Mouse (Mus musculus): Measurements from ENCODE around the gene Tmem200c. TPM values are rescaled to one million over a fixed set of nuclear protein-coding genes. Genes with fewer than 3 reads are reported as not detected.
A peak's percentile ranks its signal among the peaks of the same experiment; 100 is the strongest.

Gene Tmem200c
- polyA plus RNA-seq, 1 experiment from 2014 or later: 2.8 TPM

- Histone ChIP-seq H3K4me3 (no peak overlapping the region), H3K36me3 (no peaks in the 10 kb centered on the region), H3K9me3 (no peaks in the 10 kb centered on the region), H3K9ac (replicated peaks) (no peak overlapping the region), H3K4me2 (replicated peaks) (no peak overlapping the region), H3K27me3 (no peaks in the 10 kb centered on the region), H3K27ac (replicated peaks) (no peak overlapping the region), H3K4me1 (no peaks in the 10 kb centered on the region)
- ATAC-seq (replicated peaks): no peak
- 69% methylated on average over 7 of the region's 7 CpGs for WGBS
Observed at GRCm38 (mm10) chr17:68852171-68852966, 25.9 kb downstream of the Tmem200c start.

GRCm38 (mm10) chr17:68864175-68864574 lies 37.8 kb downstream of the Tmem200c start:
- Histone ChIP-seq H3K36me3 (no peaks in the 10 kb centered on the region), H3K9me3 (no peaks in the 10 kb centered on the region), H3K4me3 (no peak overlapping the region), H3K27ac (replicated peaks) (no peak overlapping the region), H3K4me2 (replicated peaks) (no peak overlapping the region), H3K4me1 (no peaks in the 10 kb centered on the region), H3K9ac (replicated peaks) (no peak overlapping the region), H3K27me3 (no peaks in the 10 kb centered on the region)
- 71% methylated on average over 3 of the region's 3 CpGs for WGBS
- no peak for ATAC-seq (replicated peaks)

DNA sequence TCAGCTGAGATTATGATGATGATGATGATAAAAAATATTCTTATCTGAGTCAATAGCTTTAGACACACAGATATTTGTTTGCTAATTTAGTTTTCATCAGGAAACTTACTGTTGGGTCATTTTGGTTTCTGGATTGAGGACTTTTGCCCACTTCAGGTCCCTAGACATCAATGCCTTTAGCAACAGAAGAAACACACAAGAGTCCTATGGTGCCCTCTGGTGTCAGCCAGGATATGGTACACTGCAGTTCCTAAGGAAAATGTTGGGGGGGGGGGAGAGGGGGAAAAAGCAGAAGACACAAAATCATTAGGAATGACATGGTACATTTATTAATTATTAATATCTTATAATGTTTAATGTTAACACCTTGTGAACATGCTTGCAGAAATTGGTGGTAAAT lies 42.0 kb downstream of the Tmem200c start:
- Histone ChIP-seq H3K27me3 (no peaks in the 10 kb centered on the region), H3K4me2 (replicated peaks) (no peak overlapping the region), H3K36me3 (no peaks in the 10 kb centered on the region), H3K9ac (replicated peaks) (no peak overlapping the region), H3K9me3 (no peaks in the 10 kb centered on the region), H3K4me3 (no peak overlapping the region), H3K4me1 (no peaks in the 10 kb centered on the region), H3K27ac (replicated peaks) (no peak overlapping the region)
- ATAC-seq (replicated peaks): no peak

GRCm38 (mm10) chr17:68874021-68874420 lies 47.6 kb downstream of the Tmem200c start:
- H3K4me2 ChIP-seq (replicated peaks): no peak overlapping the region
- no peaks in the 10 kb centered on the region for H3K36me3 ChIP-seq
- no peak overlapping the region for H3K27ac ChIP-seq (replicated peaks)
- H3K4me1 ChIP-seq: peaks cover 5% of the 10 kb centered on the region; the same call in 1 of the 2 replicates
- WGBS: 55% methylated on average over 8 of the region's 8 CpGs
- H3K4me3 ChIP-seq: no peak overlapping the region
- H3K9ac ChIP-seq (replicated peaks): no peak overlapping the region
- ATAC-seq (replicated peaks): no peak
- H3K9me3 ChIP-seq: no peaks in the 10 kb centered on the region
- H3K27me3 ChIP-seq: no peaks in the 10 kb centered on the region

- Histone ChIP-seq H3K27me3 (no peaks in the 10 kb centered on the region), H3K9me3 (no peaks in the 10 kb centered on the region), H3K4me2 (replicated peaks) (no peak overlapping the region), H3K9ac (replicated peaks) (no peak overlapping the region), H3K4me1 (peaks cover 5% of the 10 kb centered on the region; the same call in 1 of the 2 replicates), H3K36me3 (no peaks in the 10 kb centered on the region), H3K4me3 (no peak overlapping the region), H3K27ac (replicated peaks) (no peak overlapping the region)
- 73% methylated on average over 5 of the region's 5 CpGs for WGBS
- ATAC-seq (replicated peaks): no peak
Observed at GRCm38 (mm10) chr17:68875251-68875650, 48.8 kb downstream of the Tmem200c start.

- H3K36me3 ChIP-seq: no peaks in the 10 kb centered on the region
- no peak overlapping the region for H3K4me3 ChIP-seq
- H3K9me3 ChIP-seq: no peaks in the 10 kb centered on the region
- no peaks in the 10 kb centered on the region for H3K27me3 ChIP-seq
- H3K4me2 ChIP-seq (replicated peaks): no peak overlapping the region
- WGBS: 55% methylated on average over 10 of the region's 10 CpGs
- no peak for ATAC-seq (replicated peaks)
- H3K9ac ChIP-seq (replicated peaks): no peak overlapping the region
- H3K4me1 ChIP-seq: peaks cover 5% of the 10 kb centered on the region; the same call in 1 of the 2 replicates
- no peak overlapping the region for H3K27ac ChIP-seq (replicated peaks)
Observed at GRCm38 (mm10) chr17:68875917-68876495, 49.6 kb downstream of the Tmem200c start.

DNA sequence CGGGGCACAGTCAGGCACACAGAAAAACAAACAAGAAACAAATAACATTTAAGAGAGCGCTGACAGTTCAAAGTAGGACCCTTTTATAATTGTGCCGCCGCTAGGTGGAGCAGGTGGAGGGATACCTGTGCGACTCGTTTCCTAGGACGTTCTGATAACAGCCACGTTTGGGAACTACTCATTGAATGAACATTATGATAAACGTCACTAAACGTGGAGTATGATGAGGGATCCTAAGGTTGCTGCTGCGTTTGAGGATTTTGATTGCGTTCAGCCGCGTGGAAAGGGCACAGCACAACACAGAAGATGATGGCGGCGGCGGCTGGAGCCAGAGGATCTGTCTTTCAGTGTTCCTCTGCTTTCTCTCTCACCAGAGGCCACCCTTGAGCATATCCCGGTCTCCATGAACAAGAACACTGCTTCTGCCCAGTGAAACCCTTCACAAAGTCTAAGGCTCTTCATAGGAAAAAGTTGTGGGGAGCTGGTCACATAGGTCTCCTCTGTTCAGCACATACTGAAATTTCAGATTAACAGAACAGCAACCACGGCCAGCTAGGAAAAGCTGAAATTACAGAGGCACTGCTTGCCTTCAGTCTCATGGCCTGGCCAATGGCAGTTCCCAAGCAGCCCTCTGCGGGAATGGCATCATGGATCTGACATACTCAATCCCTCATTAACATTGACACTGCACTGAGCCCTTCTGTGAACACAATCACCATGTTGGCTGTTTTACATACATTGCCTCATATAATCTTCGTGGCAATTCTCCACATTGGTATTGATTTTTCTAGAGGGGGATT lies 55.5 kb downstream of the Tmem200c start:
- H3K36me3 ChIP-seq: no peaks in the 10 kb centered on the region
- H3K4me1 ChIP-seq: no peaks in the 10 kb centered on the region
- WGBS: 11% methylated on average over 21 of the region's 21 CpGs
- peak; percentile 79 for ATAC-seq (replicated peaks)
- H3K4me3 ChIP-seq: peak overlapping the region; percentile 39
- H3K9ac ChIP-seq (replicated peaks): peak overlapping the region; percentile 39
- H3K9me3 ChIP-seq: no peaks in the 10 kb centered on the region
- H3K27me3 ChIP-seq: no peaks in the 10 kb centered on the region
- H3K27ac ChIP-seq (replicated peaks): no peak overlapping the region
- H3K4me2 ChIP-seq (replicated peaks): peak overlapping the region; percentile 48

DNA sequence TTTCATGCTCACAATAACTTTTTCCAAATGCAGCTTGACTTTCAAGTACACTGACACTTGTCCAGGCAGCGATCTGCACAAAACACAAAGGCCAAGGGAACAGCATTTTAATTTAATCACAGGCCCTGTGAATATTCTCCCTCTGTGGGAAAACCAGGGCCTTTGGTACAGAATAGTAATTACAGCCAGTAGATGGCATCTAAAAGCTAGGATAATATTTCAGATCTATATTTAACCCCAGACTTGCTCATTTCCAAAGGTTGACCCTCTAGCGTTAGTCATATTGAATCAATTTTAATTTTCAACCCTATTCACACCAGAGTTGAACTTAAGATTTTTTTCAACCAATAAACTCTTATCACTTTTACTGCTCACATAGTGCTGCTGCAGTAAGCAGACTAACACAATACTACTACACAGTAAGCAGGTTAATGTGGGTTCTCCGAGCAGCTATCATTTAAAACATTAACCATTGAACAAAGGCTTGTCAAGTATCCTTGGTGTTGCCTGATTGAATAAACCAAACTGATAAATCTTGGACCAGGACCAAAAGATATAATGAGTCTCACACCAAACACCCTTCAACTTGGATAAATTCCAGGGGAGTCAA lies 57.2 kb downstream of the Tmem200c start:
- Histone ChIP-seq H3K36me3 (no peaks in the 10 kb centered on the region), H3K27ac (replicated peaks) (no peak overlapping the region), H3K4me1 (no peaks in the 10 kb centered on the region), H3K27me3 (no peaks in the 10 kb centered on the region), H3K4me2 (replicated peaks) (no peak overlapping the region), H3K4me3 (no peak overlapping the region), H3K9ac (replicated peaks) (no peak overlapping the region), H3K9me3 (no peaks in the 10 kb centered on the region)
- no peak for ATAC-seq (replicated peaks)
- 68% methylated on average over 3 of the region's 3 CpGs for WGBS

DNA sequence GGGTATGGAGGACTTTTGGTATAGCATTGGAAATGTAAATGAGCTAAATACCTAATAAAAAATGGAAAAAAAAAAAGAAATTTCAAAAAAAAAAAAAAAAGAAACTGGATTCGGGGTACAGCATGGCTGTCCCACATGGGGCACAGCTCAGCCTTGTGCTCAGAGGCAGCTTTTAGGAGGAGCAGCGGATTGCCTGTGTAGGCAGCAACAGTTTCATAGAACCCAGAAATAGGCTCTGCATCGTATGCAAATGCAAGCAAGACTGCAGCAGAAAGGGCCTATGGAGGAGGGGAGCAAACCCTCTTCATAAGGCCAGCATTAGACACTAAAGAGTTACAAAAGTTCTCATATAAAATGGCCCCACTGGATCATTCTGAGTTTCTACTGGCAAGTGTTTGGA lies 64.2 kb downstream of the Tmem200c start:
- Histone ChIP-seq H3K27ac (replicated peaks) (no peak overlapping the region), H3K9ac (replicated peaks) (no peak overlapping the region), H3K4me1 (no peaks in the 10 kb centered on the region), H3K4me2 (replicated peaks) (no peak overlapping the region), H3K36me3 (no peaks in the 10 kb centered on the region), H3K4me3 (no peak overlapping the region), H3K27me3 (no peaks in the 10 kb centered on the region), H3K9me3 (no peaks in the 10 kb centered on the region)
- no peak for ATAC-seq (replicated peaks)
- WGBS: 88% methylated on average over 3 of the region's 3 CpGs

Other genes with a start within 250 kb of the Tmem200c start
- 64.6 and 67.3 TPM in 2 replicates for gene Epb41l3, start 249.1 kb downstream of the Tmem200c start, polyA plus RNA-seq (2015; fragmentation: Nextera tagmentation; extraction: Ambion mirVana)